Mouse (Mus musculus): ENCODE results near the gene Rasgef1a. TPM values are rescaled to one million over a fixed set of nuclear protein-coding genes. Genes with fewer than 3 reads are reported as not detected.

The Rasgef1a gene
- polyA plus RNA-seq, 1 experiment from 2014 or later: 0.28 TPM

- H3K36me3 ChIP-seq (ENCODE audit: control insufficient read depth, insufficient read depth, low read length): no peaks in the 10 kb centered on the region
- WGBS: 86% methylated on average over 3 of the region's 3 CpGs
- H3K4me3 ChIP-seq (ENCODE audit: low read length): no peak overlapping the region
- H3K4me1 ChIP-seq (ENCODE audit: control insufficient read depth, insufficient read depth, low read length): no peaks in the 10 kb centered on the region
- no peak overlapping the region for H3K4me2 ChIP-seq (replicated peaks; ENCODE audit: low read depth, low read length)
- H3K27me3 ChIP-seq (ENCODE audit: control insufficient read depth, insufficient read depth, low read length): 0 out of 2 replicates have a peak, but pooled peaks cover 2% of the 10 kb centered on the region
- ATAC-seq (ENCODE audit: low FRiP score, low TSS enrichment): no peak
- H3K9me3 ChIP-seq (ENCODE audit: control insufficient read depth, low read length): no peaks in the 10 kb centered on the region
- H3K9ac ChIP-seq (ENCODE audit: low read depth, low read length): no peak overlapping the region
- no peak overlapping the region for H3K27ac ChIP-seq (ENCODE audit: low read depth, low read length)
Measured at GRCm38 (mm10) chr6:118082384-118082783, 71.1 kb downstream of the Rasgef1a start.

- no peaks in the 10 kb centered on the region for H3K9me3 ChIP-seq (ENCODE audit: control insufficient read depth, low read length)
- ATAC-seq (ENCODE audit: low FRiP score, low TSS enrichment): 0 out of 2 replicates have a peak, but pooled peaks have one; percentile 52
- WGBS: 76% methylated on average over 6 of the region's 6 CpGs
- H3K4me1 ChIP-seq (ENCODE audit: control insufficient read depth, insufficient read depth, low read length): no peaks in the 10 kb centered on the region
- H3K27ac ChIP-seq (ENCODE audit: low read depth, low read length): no peak overlapping the region
- H3K27me3 ChIP-seq (ENCODE audit: control insufficient read depth, insufficient read depth, low read length): 0 out of 2 replicates have a peak, but pooled peaks cover 2% of the 10 kb centered on the region
- H3K36me3 ChIP-seq (ENCODE audit: control insufficient read depth, insufficient read depth, low read length): no peaks in the 10 kb centered on the region
- H3K4me3 ChIP-seq (ENCODE audit: low read length): no peak overlapping the region
- H3K9ac ChIP-seq (ENCODE audit: low read depth, low read length): no peak overlapping the region
- no peak overlapping the region for H3K4me2 ChIP-seq (replicated peaks; ENCODE audit: low read depth, low read length)
Measured at GRCm38 (mm10) chr6:118083608-118084007, 72.4 kb downstream of the Rasgef1a start.

GRCm38 (mm10) chr6:118084596-118084995, 73.4 kb downstream of the Rasgef1a start:
- no peaks in the 10 kb centered on the region for H3K9me3 ChIP-seq (ENCODE audit: control insufficient read depth, low read length)
- no peaks in the 10 kb centered on the region for H3K36me3 ChIP-seq (ENCODE audit: control insufficient read depth, insufficient read depth, low read length)
- H3K4me2 ChIP-seq (replicated peaks; ENCODE audit: low read depth, low read length): no peak overlapping the region
- no peak overlapping the region for H3K27ac ChIP-seq (ENCODE audit: low read depth, low read length)
- no peak overlapping the region for H3K4me3 ChIP-seq (ENCODE audit: low read length)
- no peak for ATAC-seq (ENCODE audit: low FRiP score, low TSS enrichment)
- no peak overlapping the region for H3K9ac ChIP-seq (ENCODE audit: low read depth, low read length)
- H3K27me3 ChIP-seq (ENCODE audit: control insufficient read depth, insufficient read depth, low read length): no peaks in the 10 kb centered on the region
- H3K4me1 ChIP-seq (ENCODE audit: control insufficient read depth, insufficient read depth, low read length): no peaks in the 10 kb centered on the region
- WGBS: 93% methylated on average over 8 of the region's 8 CpGs

DNA sequence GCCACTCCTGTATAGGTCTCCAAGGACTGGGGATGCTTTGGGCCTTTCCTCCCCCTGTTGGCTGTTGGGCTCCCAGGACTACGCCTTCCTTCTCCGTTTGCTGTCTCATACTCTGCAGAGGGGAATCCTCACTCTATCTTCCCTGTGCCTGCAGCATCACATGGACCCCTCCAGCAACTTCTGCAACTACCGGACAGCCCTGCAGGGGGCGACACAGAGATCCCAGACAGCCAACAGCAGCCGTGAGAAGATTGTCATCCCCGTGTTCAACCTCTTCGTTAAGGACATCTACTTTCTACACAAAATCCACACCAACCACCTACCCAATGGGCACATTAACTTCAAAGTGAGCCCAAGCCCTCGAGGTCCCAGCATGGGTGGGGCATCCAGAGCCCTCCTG, 76.7 kb downstream of the Rasgef1a start:
- Histone ChIP-seq H3K27ac (ENCODE audit: low read depth, low read length) (no peak overlapping the region), H3K4me2 (replicated peaks; ENCODE audit: low read depth, low read length) (no peak overlapping the region), H3K9ac (ENCODE audit: low read depth, low read length) (no peak overlapping the region)

DNA sequence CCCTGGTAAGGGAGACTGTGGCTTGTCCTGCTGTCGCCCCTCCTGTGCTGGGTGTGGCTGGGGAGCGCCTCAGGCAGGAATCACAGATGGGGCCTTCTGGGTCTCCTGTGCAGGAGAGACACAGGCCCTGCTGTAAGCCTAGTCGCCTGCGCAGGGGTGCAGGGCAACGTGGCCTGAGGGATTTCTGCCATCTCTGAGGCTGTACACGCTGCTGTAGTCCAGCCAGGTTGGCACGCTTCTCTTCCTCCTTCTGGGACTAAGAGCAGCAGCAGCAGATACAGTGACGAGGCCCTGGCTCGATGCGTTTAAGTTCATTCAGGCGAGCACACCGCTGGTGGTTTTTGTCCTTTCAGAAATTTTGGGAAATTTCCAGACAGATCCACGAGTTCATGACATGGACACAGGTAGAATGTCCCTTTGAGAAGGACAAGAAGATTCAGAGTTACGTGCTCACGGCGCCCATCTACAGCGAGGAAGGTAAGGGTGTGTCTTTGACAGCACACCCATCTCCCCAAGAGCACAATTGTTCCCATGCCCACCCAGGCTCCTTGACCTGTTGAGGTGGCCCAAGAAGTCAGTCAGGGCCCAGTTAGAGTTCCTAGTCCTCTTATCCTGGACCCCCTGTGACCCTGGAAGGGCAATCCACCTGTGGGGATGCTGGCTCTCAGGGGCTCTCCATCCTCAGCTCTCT, 77.7 kb downstream of the Rasgef1a start:
- no peak for ATAC-seq (ENCODE audit: low FRiP score, low TSS enrichment)
- Histone ChIP-seq H3K4me3 (ENCODE audit: low read length) (no peak overlapping the region), H3K9ac (ENCODE audit: low read depth, low read length) (no peak overlapping the region), H3K4me1 (ENCODE audit: control insufficient read depth, insufficient read depth, low read length) (no peaks in the 10 kb centered on the region), H3K36me3 (ENCODE audit: control insufficient read depth, insufficient read depth, low read length) (no peaks in the 10 kb centered on the region), H3K9me3 (ENCODE audit: control insufficient read depth, low read length) (no peaks in the 10 kb centered on the region), H3K27ac (ENCODE audit: low read depth, low read length) (no peak overlapping the region), H3K4me2 (replicated peaks; ENCODE audit: low read depth, low read length) (no peak overlapping the region), H3K27me3 (ENCODE audit: control insufficient read depth, insufficient read depth, low read length) (no peaks in the 10 kb centered on the region)
- WGBS: 88% methylated on average over 17 of the region's 17 CpGs

More for the DNA sequence above, 76.7 kb downstream of the Rasgef1a start:
- WGBS: 54% methylated on average over 8 of the region's 8 CpGs
- H3K4me3 ChIP-seq (ENCODE audit: low read length): no peak overlapping the region
- no peak for ATAC-seq (ENCODE audit: low FRiP score, low TSS enrichment)
- H3K27me3 ChIP-seq (ENCODE audit: control insufficient read depth, insufficient read depth, low read length): no peaks in the 10 kb centered on the region
- H3K4me1 ChIP-seq (ENCODE audit: control insufficient read depth, insufficient read depth, low read length): no peaks in the 10 kb centered on the region
- H3K9me3 ChIP-seq (ENCODE audit: control insufficient read depth, low read length): no peaks in the 10 kb centered on the region
- H3K36me3 ChIP-seq (ENCODE audit: control insufficient read depth, insufficient read depth, low read length): no peaks in the 10 kb centered on the region

DNA sequence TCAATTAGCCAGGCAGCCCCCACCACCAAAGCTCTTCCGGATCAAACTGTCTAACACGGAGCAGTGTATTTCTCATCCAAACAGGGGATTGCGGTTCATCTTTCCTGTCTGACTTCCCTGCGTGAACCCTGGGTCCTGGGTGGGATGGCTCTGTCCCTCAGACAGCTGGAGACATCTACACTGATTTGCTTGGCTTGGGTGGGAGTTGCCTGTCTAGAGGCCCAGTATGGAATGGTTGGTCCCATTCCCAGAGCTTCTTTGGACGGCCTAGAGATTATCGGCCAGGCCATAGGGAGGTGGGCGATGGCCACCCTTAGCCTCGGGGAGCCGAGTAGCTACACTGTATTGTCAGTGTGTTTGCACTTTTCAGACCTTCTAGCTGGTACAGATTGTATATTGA, 79.6 kb downstream of the Rasgef1a start:
- no peak for ATAC-seq (ENCODE audit: low FRiP score, low TSS enrichment)
- Histone ChIP-seq H3K4me1 (ENCODE audit: control insufficient read depth, insufficient read depth, low read length) (no peaks in the 10 kb centered on the region), H3K27ac (ENCODE audit: low read depth, low read length) (no peak overlapping the region), H3K9me3 (ENCODE audit: control insufficient read depth, low read length) (no peaks in the 10 kb centered on the region), H3K4me3 (ENCODE audit: low read length) (no peak overlapping the region), H3K4me2 (replicated peaks; ENCODE audit: low read depth, low read length) (no peak overlapping the region), H3K27me3 (ENCODE audit: control insufficient read depth, insufficient read depth, low read length) (no peaks in the 10 kb centered on the region), H3K36me3 (ENCODE audit: control insufficient read depth, insufficient read depth, low read length) (no peaks in the 10 kb centered on the region), H3K9ac (ENCODE audit: low read depth, low read length) (no peak overlapping the region)
- WGBS: 70% methylated on average over 9 of the region's 9 CpGs

GRCm38 (mm10) chr6:118097765-118098365, 86.6 kb downstream of the Rasgef1a start:
- WGBS: 52% methylated on average over 8 of the region's 8 CpGs
- peak; percentile 34 for ATAC-seq (ENCODE audit: low FRiP score, low TSS enrichment)
- H3K27ac ChIP-seq (ENCODE audit: low read depth, low read length): peak overlapping the region; percentile 48; the same call in 1 of the 2 replicates

GRCm38 (mm10) chr6:118099311-118099802, 88.1 kb downstream of the Rasgef1a start:
- no peaks in the 10 kb centered on the region for H3K36me3 ChIP-seq (ENCODE audit: control insufficient read depth, insufficient read depth, low read length)
- no peaks in the 10 kb centered on the region for H3K4me1 ChIP-seq (ENCODE audit: control insufficient read depth, insufficient read depth, low read length)
- H3K9me3 ChIP-seq (ENCODE audit: control insufficient read depth, low read length): no peaks in the 10 kb centered on the region
- no peak overlapping the region for H3K9ac ChIP-seq (ENCODE audit: low read depth, low read length)
- H3K27me3 ChIP-seq (ENCODE audit: control insufficient read depth, insufficient read depth, low read length): no peaks in the 10 kb centered on the region
- no peak overlapping the region for H3K4me2 ChIP-seq (replicated peaks; ENCODE audit: low read depth, low read length)
- ATAC-seq (ENCODE audit: low FRiP score, low TSS enrichment): 0 out of 2 replicates have a peak, but pooled peaks have one; percentile 43
- 53% methylated on average over 2 of the region's 2 CpGs for WGBS
- H3K4me3 ChIP-seq (ENCODE audit: low read length): no peak overlapping the region
- H3K27ac ChIP-seq (ENCODE audit: low read depth, low read length): no peak overlapping the region

More at GRCm38 (mm10) chr6:118097765-118098365, 86.6 kb downstream of the Rasgef1a start:
- H3K36me3 ChIP-seq (ENCODE audit: control insufficient read depth, insufficient read depth, low read length): no peaks in the 10 kb centered on the region
- no peak overlapping the region for H3K4me2 ChIP-seq (replicated peaks; ENCODE audit: low read depth, low read length)
- no peak overlapping the region for H3K4me3 ChIP-seq (ENCODE audit: low read length)
- no peaks in the 10 kb centered on the region for H3K27me3 ChIP-seq (ENCODE audit: control insufficient read depth, insufficient read depth, low read length)
- H3K4me1 ChIP-seq (ENCODE audit: control insufficient read depth, insufficient read depth, low read length): no peaks in the 10 kb centered on the region
- no peaks in the 10 kb centered on the region for H3K9me3 ChIP-seq (ENCODE audit: control insufficient read depth, low read length)
- H3K9ac ChIP-seq (ENCODE audit: low read depth, low read length): no peak overlapping the region

GRCm38 (mm10) chr6:118111810-118112209, 100.6 kb downstream of the Rasgef1a start:
- Histone ChIP-seq H3K4me3 (ENCODE audit: low read length) (no peak overlapping the region), H3K9me3 (ENCODE audit: control insufficient read depth, low read length) (no peaks in the 10 kb centered on the region), H3K4me1 (ENCODE audit: control insufficient read depth, insufficient read depth, low read length) (no peaks in the 10 kb centered on the region), H3K27me3 (ENCODE audit: control insufficient read depth, insufficient read depth, low read length) (no peaks in the 10 kb centered on the region), H3K27ac (ENCODE audit: low read depth, low read length) (no peak overlapping the region), H3K9ac (ENCODE audit: low read depth, low read length) (no peak overlapping the region), H3K4me2 (replicated peaks; ENCODE audit: low read depth, low read length) (no peak overlapping the region), H3K36me3 (ENCODE audit: control insufficient read depth, insufficient read depth, low read length) (peaks cover 3% of the 10 kb centered on the region; the same call in 1 of the 2 replicates)
- 77% methylated on average over 1 of the region's 1 CpGs for WGBS
- no peak for ATAC-seq (ENCODE audit: low FRiP score, low TSS enrichment)
